Mouse (Mus musculus) forebrain, embryonic 13.5 days (tissue): ENCODE data around the gene Mapk8ip3. TPM values are rescaled to one million over a fixed set of nuclear protein-coding genes. Genes with fewer than 3 reads are reported as not detected.

Experiments
- ATAC-seq: fragments of 200-750 bp; cut with Nextera tagmentation; 2 replicates; pipeline ENCODE4 v1.8.0; 2017
- H3K27ac ChIP-seq: fragments of 300-500 bp; sonication (generic); 2 replicates; pipeline ENCODE4 v1.5.1; 2015; ENCODE audit warnings: inconsistent platforms, mild to moderate bottlenecking, moderate library complexity
- H3K27me3 ChIP-seq: fragments of 300-500 bp; sonication (generic); 2 replicates; pipeline ENCODE4 v1.6.1; 2015; ENCODE audit warnings: mild to moderate bottlenecking, inconsistent platforms
- H3K36me3 ChIP-seq: fragments of 300-500 bp; sonication (generic); 2 replicates; pipeline ENCODE4 v1.6.1; 2015; ENCODE audit warnings: mild to moderate bottlenecking, inconsistent platforms; ENCODE audit not compliant: poor library complexity, severe bottlenecking
- H3K4me1 ChIP-seq: fragments of 300-500 bp; sonication (generic); 2 replicates; pipeline ENCODE4 v1.6.1; 2015; ENCODE audit warnings: inconsistent platforms
- H3K4me2 ChIP-seq: fragments of 300-500 bp; sonication (generic); 2 replicates; pipeline ENCODE4 v1.6.1; 2015; ENCODE audit warnings: inconsistent platforms, mild to moderate bottlenecking, moderate library complexity
- H3K4me3 ChIP-seq: fragments of 300-500 bp; sonication (generic); 2 replicates; pipeline ENCODE4 v1.5.1; 2015; ENCODE audit warnings: mild to moderate bottlenecking, inconsistent platforms
- H3K9ac ChIP-seq: fragments of 300-500 bp; sonication (generic); 2 replicates; pipeline ENCODE4 v1.6.1; 2015; ENCODE audit warnings: mild to moderate bottlenecking, inconsistent platforms
- H3K9me3 ChIP-seq: fragments of 300-500 bp; sonication (generic); replicated peaks from 2 replicates; pipeline ENCODE4 v1.6.1; 2016; ENCODE audit warnings: inconsistent platforms
- WGBS: fragments of 180-500 bp; shearing (Covaris S2); methylation state at CpG from one replicate; pipeline ENCODE4 v1.1.7; 2015; 5-methylcytosine and 5-hydroxymethylcytosine counted together
- polyA plus RNA-seq: library from polyadenylated mRNA; unstranded; fragments of >200 nt; fragmentation: Nextera tagmentation; extraction: Ambion mirVana; gene quantifications from 2 replicates; pipeline ENCODE4 v1.2.1, GENCODE M21; 2015

Mapk8ip3 gene
- polyA plus RNA-seq, 1 experiment from 2014 or later, result 60.8 TPM

DNA sequence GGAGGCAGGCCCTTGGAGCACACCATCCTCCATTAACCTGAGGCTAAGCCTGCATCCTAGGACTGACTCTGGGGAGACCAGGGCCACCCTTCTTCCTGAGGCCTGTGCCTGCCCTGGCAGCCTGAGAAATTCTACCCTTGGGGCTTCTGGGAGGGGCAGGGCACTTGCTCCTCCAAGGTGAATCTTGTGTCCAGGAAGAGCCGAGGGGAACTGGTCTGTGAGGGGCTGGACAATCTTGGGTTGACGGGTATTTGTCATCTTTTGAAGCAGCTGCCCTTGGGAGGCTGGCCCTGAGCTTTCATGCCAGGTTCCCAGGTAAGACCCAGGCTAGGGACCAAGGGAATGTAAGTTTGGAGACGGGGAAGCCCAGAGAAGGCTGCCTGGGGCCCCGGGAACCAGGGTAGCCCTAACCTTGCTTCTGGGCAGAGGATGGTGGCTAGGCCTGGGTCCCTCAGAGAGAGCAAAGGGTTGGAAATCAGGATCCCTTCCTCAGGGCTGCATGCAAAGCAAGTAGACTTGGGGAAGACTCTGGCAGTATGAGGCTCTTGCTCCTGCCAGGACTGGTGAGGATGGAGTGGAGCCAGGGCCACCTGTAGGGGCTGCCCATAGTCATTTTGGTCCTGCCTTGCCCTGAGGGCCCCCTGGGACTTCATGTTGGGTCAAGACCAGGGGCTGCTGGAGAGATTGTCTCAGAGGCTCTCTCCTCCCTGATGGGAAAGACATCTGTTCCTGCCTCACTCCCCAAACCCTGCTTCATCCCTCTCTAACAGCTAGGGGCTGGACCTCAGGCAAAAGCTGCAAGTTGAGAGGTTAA, 38.5 kb downstream of the Mapk8ip3 start:
- Histone ChIP-seq H3K27ac (no peak overlapping the region), H3K4me3 (no peak overlapping the region; the same call in 1 of the 2 replicates), H3K27me3 (no peaks in the 10 kb centered on the region), H3K36me3 (peaks cover 68% of the 10 kb centered on the region), H3K4me2 (no peak overlapping the region; the same call in 1 of the 2 replicates), H3K9me3 (no peaks in the 10 kb centered on the region), H3K9ac (0 out of 2 replicates have a peak overlapping the region, but pooled peaks have one; percentile 92), H3K4me1 (peaks cover 44% of the 10 kb centered on the region)
- WGBS, result 83% methylated on average over 4 of the region's 4 CpGs
- no peak for ATAC-seq

DNA sequence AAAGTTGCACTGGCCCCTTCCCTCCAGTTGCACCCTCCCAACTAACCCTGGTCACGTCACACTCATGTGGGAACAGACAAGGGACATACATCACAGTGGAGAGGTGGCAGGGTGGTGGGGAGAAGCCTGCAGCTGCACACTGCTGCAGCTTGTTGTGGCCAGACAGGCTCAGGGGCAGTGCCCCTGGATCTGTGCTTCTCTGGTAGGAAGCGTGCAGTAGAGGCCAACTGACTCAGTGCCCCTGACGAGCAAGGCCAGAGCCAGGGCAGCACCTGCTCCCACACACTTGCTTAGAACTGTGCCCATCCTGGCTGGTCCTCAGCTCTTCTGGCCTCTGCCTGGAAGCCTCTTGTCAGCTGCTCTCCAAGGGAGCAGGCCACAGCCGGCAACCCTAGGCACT, 39.2 kb downstream of the Mapk8ip3 start:
- no peak overlapping the region for H3K27ac ChIP-seq
- H3K9me3 ChIP-seq, result no peaks in the 10 kb centered on the region
- peak overlapping the region; percentile 99 for H3K4me2 ChIP-seq
- 78% methylated on average over 4 of the region's 4 CpGs for WGBS
- H3K36me3 ChIP-seq, result peaks cover 68% of the 10 kb centered on the region
- H3K9ac ChIP-seq, result peak overlapping the region; percentile 92
- H3K4me1 ChIP-seq, result peaks cover 46% of the 10 kb centered on the region
- peak overlapping the region; percentile 92 for H3K4me3 ChIP-seq
- H3K27me3 ChIP-seq, result no peaks in the 10 kb centered on the region
- no peak for ATAC-seq

DNA sequence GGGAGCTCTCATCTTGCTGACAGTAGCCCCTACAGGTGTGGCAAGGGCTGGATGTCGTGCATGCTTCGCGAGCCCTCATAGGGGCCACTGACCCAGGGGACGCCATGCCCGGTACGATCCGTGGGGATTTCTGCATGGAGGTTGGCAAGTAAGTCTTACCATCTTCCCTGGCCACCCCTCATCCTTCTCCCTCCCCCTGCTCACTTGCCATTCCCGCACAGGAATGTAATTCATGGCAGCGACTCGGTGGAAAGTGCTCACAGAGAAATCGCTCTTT, 39.8 kb downstream of the Mapk8ip3 start:
- 0 out of 2 replicates have a peak overlapping the region, but pooled peaks have one; percentile 84 for H3K27ac ChIP-seq
- 28% methylated on average over 11 of the region's 11 CpGs for WGBS
- ATAC-seq, result no peak

DNA sequence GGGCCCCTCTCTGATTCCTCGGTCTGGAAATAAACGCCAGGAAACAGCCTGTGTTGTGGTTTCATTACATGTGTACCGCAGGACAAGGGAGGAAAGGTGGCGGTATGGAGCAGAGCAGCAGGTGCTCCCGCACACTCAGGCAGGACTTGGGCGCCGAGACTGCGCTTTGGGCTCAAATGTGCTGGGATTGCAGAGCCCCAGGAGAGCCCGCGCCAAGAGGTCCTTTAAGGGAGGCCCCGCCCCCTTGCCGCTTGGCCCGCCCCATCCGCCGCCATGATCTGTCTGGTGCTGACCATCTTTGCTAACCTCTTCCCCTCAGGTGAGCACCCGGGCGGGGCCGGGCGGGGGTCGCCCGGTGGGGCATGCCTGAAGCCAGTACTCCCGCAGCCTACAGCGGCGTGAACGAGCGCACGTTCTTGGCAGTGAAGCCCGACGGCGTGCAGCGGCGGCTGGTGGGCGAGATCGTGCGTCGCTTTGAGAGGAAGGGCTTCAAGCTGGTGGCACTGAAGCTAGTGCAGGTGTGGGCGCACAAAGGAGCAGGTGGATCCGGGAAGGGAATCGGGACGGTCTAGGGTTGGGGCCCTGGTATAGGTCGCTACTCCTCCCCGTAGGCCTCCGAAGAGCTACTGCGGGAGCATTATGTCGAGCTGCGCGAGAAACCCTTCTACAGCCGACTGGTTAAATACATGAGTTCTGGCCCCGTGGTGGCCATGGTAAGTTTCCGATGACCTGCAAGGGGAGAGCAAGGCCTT, 40.4 kb downstream of the Mapk8ip3 start, which contains the start of gene Nme3:
Gene Nme3 (plus strand): TSS at position 260 of the 752 bp plus-strand sequence.
- Histone ChIP-seq H3K27me3 (no peaks in the 10 kb centered on the region), H3K4me3 (peak within 1 kb of the TSS; percentile 92), H3K9ac (peak within 1 kb of the TSS; percentile 92), H3K9me3 (no peaks in the 10 kb centered on the region), H3K4me1 (peaks cover 46% of the 10 kb centered on the region), H3K36me3 (peaks cover 68% of the 10 kb centered on the region), H3K4me2 (peak within 1 kb of the TSS; percentile 99), H3K27ac (peak within 1 kb of the TSS; percentile 84)
- under 1% methylated on average over 49 of the region's 50 CpGs for WGBS
- ATAC-seq, result peak; percentile 74

More for the DNA sequence above, 39.8 kb downstream of the Mapk8ip3 start:
- Histone ChIP-seq H3K4me2 (peak overlapping the region; percentile 99), H3K9ac (peak overlapping the region; percentile 92), H3K4me3 (peak overlapping the region; percentile 92), H3K9me3 (no peaks in the 10 kb centered on the region), H3K27me3 (no peaks in the 10 kb centered on the region), H3K36me3 (peaks cover 68% of the 10 kb centered on the region), H3K4me1 (peaks cover 46% of the 10 kb centered on the region)

DNA sequence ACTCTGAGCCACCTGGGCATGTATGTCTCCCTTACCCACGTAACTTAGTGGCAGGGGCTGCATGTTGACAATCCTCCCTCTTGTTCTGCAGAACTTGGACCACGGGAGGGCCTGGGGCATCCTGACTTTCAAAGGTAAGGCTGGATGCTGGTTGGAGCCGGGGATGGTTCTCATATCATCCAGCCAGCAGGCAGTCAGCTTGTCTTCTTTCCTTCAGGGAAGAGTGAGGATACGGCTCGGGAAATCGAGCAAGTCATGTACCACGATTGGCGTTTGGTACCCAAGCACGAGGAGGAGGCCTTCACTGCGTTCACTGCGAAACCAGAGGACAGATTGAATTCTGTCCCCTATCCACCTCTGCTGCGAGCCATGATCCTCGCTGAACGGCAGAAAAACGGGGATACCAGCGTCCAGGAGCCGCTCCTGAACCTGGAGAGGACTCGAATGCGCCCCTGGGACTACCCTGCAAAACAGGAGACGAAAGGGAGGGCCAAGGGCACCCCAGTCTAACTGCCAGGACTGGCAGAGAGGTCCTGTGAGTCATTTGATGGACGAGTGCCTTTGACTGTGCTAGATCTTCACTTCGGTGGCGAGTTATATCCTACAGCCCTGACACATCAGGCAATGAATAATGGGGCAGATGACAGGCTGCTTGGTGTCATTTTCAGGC, 41.1 kb downstream of the Mapk8ip3 start:
- peak overlapping the region; percentile 84 for H3K27ac ChIP-seq
- 11% methylated on average over 23 of the region's 23 CpGs for WGBS
- no peak for ATAC-seq
- peak overlapping the region; percentile 92 for H3K4me3 ChIP-seq
- peaks cover 68% of the 10 kb centered on the region for H3K36me3 ChIP-seq
- no peaks in the 10 kb centered on the region for H3K9me3 ChIP-seq
- no peaks in the 10 kb centered on the region for H3K27me3 ChIP-seq
- H3K9ac ChIP-seq, result peak overlapping the region; percentile 92
- H3K4me2 ChIP-seq, result peak overlapping the region; percentile 99
- H3K4me1 ChIP-seq, result peaks cover 46% of the 10 kb centered on the region

DNA sequence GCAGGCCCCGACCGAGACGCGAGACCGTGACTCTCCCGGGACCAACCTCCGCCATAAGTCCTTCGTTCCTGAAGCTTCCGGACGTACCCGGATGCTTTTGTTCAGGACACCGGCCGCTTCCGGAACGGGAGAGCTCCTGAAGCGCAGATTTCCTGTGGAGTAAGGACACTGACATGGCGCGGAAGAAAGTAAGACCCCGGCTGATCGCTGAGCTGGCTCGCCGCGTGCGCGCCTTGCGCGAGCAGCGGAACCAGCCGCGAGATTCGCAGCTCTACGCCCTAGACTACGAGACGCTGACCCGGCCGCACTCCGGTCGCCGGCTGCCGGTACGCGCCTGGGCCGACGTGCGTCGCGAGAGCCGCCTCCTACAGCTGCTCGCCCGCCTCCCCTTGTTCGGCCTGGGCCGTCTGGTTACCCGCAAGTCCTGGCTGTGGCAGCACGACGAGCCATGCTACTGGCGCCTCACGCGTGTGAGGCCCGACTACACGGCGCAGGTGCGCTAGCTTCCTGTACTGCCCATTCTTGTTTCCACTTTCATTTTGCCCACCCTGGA, 41.7 kb downstream of the Mapk8ip3 start, which contains the start of the genes Eme2 and Mrps34:
Gene Eme2 (minus strand): TSS at position 93 of the 553 bp plus-strand sequence.
Gene Mrps34 (plus strand): TSS at position 122 of the 553 bp plus-strand sequence.
- WGBS, result under 1% methylated on average over 62 of the region's 62 CpGs
- H3K36me3 ChIP-seq, result peaks cover 68% of the 10 kb centered on the region

DNA sequence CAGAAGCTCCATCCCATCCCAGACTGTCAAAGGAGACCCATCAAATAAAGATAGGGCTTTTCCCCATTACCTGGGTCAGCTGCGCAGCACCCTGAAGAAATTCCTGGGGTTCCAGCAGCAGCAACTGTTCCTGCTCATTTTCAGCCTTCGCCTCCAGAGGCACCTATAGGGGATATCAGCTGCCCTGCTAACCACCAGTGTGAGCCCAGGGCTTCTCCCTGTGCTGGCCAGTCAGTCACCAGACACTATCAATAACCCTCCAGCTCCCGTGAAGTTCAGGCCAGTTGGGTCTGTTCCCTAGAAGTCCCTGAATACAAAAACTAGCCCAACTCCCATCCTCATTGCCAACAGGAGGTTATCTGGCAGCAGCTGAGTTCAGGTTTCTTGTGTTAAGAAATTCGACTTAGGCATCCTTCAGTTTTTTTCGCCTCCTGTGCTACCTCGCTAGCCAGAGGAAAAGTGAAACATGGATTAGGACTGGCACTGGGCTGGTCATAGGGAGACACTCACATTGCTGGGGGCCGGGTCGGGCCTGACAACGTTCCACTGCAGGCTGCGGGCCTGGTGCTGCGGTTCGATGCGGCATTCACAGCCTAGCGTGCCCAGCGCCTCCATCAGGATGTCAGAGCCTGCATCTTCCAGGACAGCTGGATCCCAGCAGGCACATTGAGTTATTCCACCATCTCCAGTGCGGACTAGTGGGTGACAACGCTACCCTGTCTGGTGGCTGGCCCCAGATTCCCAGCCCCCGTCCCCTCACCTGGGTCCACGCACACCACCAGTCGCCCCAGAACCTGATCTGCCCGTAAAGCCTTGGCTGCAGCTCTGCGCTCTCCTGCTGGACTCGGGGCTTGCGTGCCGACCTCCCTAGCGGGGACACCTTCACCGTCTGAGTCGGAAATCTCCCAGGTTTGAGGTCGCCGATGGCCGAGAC, 42.4 kb downstream of the Mapk8ip3 start:
- Histone ChIP-seq H3K9ac (peak overlapping the region; percentile 92), H3K9me3 (no peaks in the 10 kb centered on the region), H3K4me2 (peak overlapping the region; percentile 99), H3K27ac (peak overlapping the region; percentile 84), H3K4me3 (peak overlapping the region; percentile 92), H3K27me3 (no peaks in the 10 kb centered on the region), H3K36me3 (peaks cover 68% of the 10 kb centered on the region), H3K4me1 (peaks cover 46% of the 10 kb centered on the region)
- ATAC-seq, result peak; percentile 3; the same call in 1 of the 2 replicates
- WGBS, result 11% methylated on average over 31 of the region's 31 CpGs

More for the DNA sequence above, 41.7 kb downstream of the Mapk8ip3 start, which contains the start of the genes Eme2 and Mrps34:
- peak within 1 kb of the TSS; percentile 99 for H3K4me2 ChIP-seq
- peak within 1 kb of the TSS; percentile 92 for H3K9ac ChIP-seq
- H3K27me3 ChIP-seq, result no peaks in the 10 kb centered on the region
- H3K9me3 ChIP-seq, result no peaks in the 10 kb centered on the region
- peak within 1 kb of the TSS; percentile 84 for H3K27ac ChIP-seq
- ATAC-seq, result peak; percentile 61
- H3K4me3 ChIP-seq, result peak within 1 kb of the TSS; percentile 92
- H3K4me1 ChIP-seq, result peaks cover 46% of the 10 kb centered on the region

DNA sequence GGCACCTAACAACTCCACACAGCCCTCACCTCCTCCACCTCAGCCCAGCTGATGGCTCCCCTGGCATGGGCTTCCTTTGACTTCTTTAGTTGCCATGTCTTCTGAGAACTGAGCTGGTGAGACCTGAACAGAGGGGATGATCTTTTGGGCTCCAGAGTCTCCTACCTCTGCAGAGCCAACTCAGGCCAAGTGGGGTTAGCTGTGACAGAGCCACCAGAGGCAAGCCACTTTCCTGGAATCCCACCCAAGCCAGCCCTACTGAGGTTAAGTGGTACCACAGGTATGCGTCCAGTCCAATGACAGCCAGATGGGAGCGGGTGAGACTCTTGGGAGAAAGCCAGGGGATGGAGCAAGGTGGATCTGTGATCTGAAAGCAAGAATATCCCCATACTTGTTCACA, 43.5 kb downstream of the Mapk8ip3 start:
- Histone ChIP-seq H3K9ac (no peak overlapping the region), H3K27ac (no peak overlapping the region), H3K4me3 (peak overlapping the region; percentile 92; the same call in 1 of the 2 replicates), H3K4me2 (no peak overlapping the region), H3K9me3 (no peaks in the 10 kb centered on the region), H3K36me3 (peaks cover 64% of the 10 kb centered on the region), H3K27me3 (no peaks in the 10 kb centered on the region), H3K4me1 (peaks cover 49% of the 10 kb centered on the region)
- WGBS, result 96% methylated on average over 2 of the region's 2 CpGs
- ATAC-seq, result no peak

DNA sequence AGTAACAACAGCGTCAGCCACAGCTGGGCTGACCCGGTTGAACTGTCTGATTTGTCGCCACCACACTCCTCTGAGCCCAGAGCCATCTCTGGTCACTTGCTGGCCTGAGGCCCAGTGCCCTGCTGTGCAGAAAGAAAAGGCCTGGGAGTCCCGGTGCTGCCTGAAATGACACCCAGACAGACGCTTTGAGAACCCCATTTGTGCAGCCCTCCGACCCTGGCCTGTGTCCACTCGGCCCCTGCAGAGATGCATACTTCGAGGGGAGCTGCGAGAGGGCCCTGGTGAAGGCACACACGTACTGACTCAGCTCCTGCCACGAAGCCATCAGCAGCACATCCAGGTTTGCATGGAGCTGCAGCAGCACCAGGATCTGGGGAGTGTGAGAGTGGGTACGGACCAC, 44.0 kb downstream of the Mapk8ip3 start:
- Histone ChIP-seq H3K4me3 (no peak overlapping the region), H3K36me3 (peaks cover 59% of the 10 kb centered on the region), H3K9me3 (no peaks in the 10 kb centered on the region), H3K9ac (no peak overlapping the region), H3K27ac (no peak overlapping the region), H3K27me3 (no peaks in the 10 kb centered on the region), H3K4me1 (peaks cover 49% of the 10 kb centered on the region), H3K4me2 (no peak overlapping the region)
- 87% methylated on average over 12 of the region's 12 CpGs for WGBS
- ATAC-seq, result no peak

DNA sequence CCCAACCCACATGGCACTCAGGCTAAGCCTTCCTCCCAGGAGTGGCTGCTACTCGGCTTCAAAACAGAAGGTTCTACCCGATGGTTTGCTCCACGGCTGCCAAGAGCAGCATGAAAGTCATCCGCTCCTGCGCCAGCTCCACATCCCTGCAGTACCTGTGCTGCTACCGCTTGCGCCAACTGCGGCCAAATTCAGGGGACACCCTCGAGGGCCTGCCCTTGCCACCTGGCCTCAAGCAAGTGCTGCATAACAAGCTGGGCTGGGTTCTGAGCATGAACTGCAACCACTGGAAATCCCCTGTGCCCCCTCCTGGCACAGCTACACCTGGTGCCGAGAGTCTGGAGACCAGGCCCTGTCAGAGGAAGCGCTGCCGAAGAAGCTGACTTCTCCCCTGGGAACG, 45.5 kb downstream of the Mapk8ip3 start:
- H3K36me3 ChIP-seq, result peaks cover 51% of the 10 kb centered on the region
- H3K9ac ChIP-seq, result no peak overlapping the region
- no peak overlapping the region for H3K4me3 ChIP-seq
- no peak overlapping the region for H3K4me2 ChIP-seq
- no peak for ATAC-seq
- no peaks in the 10 kb centered on the region for H3K9me3 ChIP-seq
- 91% methylated on average over 13 of the region's 13 CpGs for WGBS
- H3K27ac ChIP-seq, result no peak overlapping the region
- H3K27me3 ChIP-seq, result no peaks in the 10 kb centered on the region
- H3K4me1 ChIP-seq, result peaks cover 43% of the 10 kb centered on the region
